Mouse (Mus musculus): ENCODE results near the gene Ccser1. TPM values are rescaled to one million over a fixed set of nuclear protein-coding genes. Genes with fewer than 3 reads are reported as not detected.

Gene Ccser1
- total and polyA plus RNA-seq, 2 experiments, result 0.02 to 0.28 TPM

DNA sequence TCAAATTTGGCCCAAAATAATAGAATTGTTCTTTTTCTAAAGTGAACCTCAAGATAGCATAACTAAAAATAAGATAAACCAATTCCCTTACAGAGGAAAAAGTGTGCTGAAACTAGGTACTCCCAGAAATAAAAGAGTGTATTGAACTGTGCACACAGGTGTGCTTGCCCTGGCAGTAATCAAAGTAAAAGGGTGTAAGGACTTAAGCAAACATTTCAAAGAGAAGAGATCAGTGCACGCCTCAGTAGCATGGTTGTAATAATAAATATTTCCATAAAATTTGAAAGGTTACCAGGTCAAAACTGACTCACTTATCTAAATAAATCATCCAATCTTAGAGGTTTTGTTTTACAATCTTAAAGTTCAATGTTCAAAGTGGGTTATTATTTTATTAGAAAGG, 1083.8 kb downstream of the Ccser1 start:
- WGBS, result 64% methylated on average over 1 of the region's 1 CpGs
- H3K9ac ChIP-seq (ENCODE audit: low read depth, low read length), result no peak overlapping the region

DNA sequence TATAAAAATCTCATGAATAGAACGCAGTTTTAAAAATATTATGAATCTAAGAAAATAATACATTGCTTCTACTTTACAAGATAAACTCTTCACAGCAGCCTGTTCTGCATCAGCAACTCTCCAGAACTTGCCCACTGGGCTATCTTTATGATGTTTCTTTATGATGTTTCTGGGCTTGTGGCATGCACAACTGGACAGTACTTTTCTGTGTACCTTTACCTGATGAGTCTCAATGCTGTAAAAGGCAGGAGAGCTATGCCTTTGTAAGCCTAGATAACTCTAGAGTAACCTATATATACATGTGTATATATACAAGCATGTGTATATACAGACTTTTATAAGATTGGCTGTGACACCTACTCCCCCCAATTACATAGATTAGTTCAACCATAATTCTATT, 1084.4 kb downstream of the Ccser1 start:
- Histone ChIP-seq H3K27ac (replicated peaks; ENCODE audit: insufficient read depth, low read depth, low read length) (no peak overlapping the region), H3K4me1 (ENCODE audit: control insufficient read depth, insufficient read depth, low read length) (no peaks in the 10 kb centered on the region), H3K9ac (ENCODE audit: low read depth, low read length) (no peak overlapping the region), H3K4me3 (ENCODE audit: insufficient read depth, low read depth, low read length) (no peak overlapping the region), H3K36me3 (ENCODE audit: control insufficient read depth, insufficient read depth, low read length) (no peaks in the 10 kb centered on the region), H3K79me2 (ENCODE audit: control insufficient read depth, insufficient read depth, low read length) (no peaks in the 10 kb centered on the region), H3K27me3 (ENCODE audit: control insufficient read depth, insufficient read depth, low read length) (no peaks in the 10 kb centered on the region)
- TF ChIP-seq CTCF (IDR thresholded peaks at IDR 0.05; ENCODE audit: low read depth, low read length), result no peak
- TF ChIP-seq POLR2A (IDR thresholded peaks at IDR 0.05; ENCODE audit: extremely low read depth, insufficient read depth, low read length), result no peak
- DNase-seq (ENCODE audit: extremely low read depth, low read depth, low spot score), result no peak
- 67% methylated on average over 1 of the region's 1 CpGs for WGBS

More for the DNA sequence above, 1083.8 kb downstream of the Ccser1 start:
- no peaks in the 10 kb centered on the region for H3K79me2 ChIP-seq (ENCODE audit: control insufficient read depth, insufficient read depth, low read length)
- no peaks in the 10 kb centered on the region for H3K4me1 ChIP-seq (ENCODE audit: control insufficient read depth, insufficient read depth, low read length)
- DNase-seq (ENCODE audit: extremely low read depth, low read depth, low spot score), result no peak
- no peaks in the 10 kb centered on the region for H3K27me3 ChIP-seq (ENCODE audit: control insufficient read depth, insufficient read depth, low read length)
- no peak for TF ChIP-seq POLR2A (IDR thresholded peaks at IDR 0.05; ENCODE audit: extremely low read depth, insufficient read depth, low read length)
- TF ChIP-seq CTCF (IDR thresholded peaks at IDR 0.05; ENCODE audit: low read depth, low read length), result no peak
- H3K4me3 ChIP-seq (ENCODE audit: insufficient read depth, low read depth, low read length), result no peak overlapping the region
- H3K36me3 ChIP-seq (ENCODE audit: control insufficient read depth, insufficient read depth, low read length), result no peaks in the 10 kb centered on the region
- H3K27ac ChIP-seq (replicated peaks; ENCODE audit: insufficient read depth, low read depth, low read length), result no peak overlapping the region

DNA sequence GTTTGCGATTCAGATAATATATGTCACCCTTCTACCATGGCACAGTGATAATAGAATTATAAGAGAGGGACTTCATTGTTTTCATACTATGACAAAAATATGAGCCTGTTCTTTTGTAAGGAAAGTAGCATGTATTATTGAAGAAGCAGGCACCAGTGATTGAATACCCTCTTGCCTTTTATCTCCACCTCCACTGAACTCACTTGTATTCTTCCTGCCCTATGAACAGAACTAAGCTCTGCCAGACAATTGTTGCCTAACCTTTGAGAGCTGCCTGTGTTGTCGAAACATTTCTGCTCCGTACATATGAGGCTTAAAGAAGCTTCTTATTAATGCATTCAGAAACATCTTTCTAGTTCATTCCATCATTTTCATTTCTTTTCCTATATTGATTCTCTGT, 1101.1 kb downstream of the Ccser1 start:
- TF ChIP-seq POLR2A (IDR thresholded peaks at IDR 0.05; ENCODE audit: extremely low read depth, insufficient read depth, low read length) (no peak), CTCF (IDR thresholded peaks at IDR 0.05; ENCODE audit: low read depth, low read length) (no peak)
- Histone ChIP-seq H3K4me3 (ENCODE audit: insufficient read depth, low read depth, low read length) (no peak overlapping the region), H3K79me2 (ENCODE audit: control insufficient read depth, insufficient read depth, low read length) (no peaks in the 10 kb centered on the region), H3K27ac (replicated peaks; ENCODE audit: insufficient read depth, low read depth, low read length) (no peak overlapping the region), H3K36me3 (ENCODE audit: control insufficient read depth, insufficient read depth, low read length) (no peaks in the 10 kb centered on the region), H3K4me1 (ENCODE audit: control insufficient read depth, insufficient read depth, low read length) (no peaks in the 10 kb centered on the region), H3K27me3 (ENCODE audit: control insufficient read depth, insufficient read depth, low read length) (no peaks in the 10 kb centered on the region), H3K9ac (ENCODE audit: low read depth, low read length) (no peak overlapping the region)
- DNase-seq (ENCODE audit: extremely low read depth, low read depth, low spot score), result no peak
- WGBS, result 90% methylated on average over 3 of the region's 3 CpGs

DNA sequence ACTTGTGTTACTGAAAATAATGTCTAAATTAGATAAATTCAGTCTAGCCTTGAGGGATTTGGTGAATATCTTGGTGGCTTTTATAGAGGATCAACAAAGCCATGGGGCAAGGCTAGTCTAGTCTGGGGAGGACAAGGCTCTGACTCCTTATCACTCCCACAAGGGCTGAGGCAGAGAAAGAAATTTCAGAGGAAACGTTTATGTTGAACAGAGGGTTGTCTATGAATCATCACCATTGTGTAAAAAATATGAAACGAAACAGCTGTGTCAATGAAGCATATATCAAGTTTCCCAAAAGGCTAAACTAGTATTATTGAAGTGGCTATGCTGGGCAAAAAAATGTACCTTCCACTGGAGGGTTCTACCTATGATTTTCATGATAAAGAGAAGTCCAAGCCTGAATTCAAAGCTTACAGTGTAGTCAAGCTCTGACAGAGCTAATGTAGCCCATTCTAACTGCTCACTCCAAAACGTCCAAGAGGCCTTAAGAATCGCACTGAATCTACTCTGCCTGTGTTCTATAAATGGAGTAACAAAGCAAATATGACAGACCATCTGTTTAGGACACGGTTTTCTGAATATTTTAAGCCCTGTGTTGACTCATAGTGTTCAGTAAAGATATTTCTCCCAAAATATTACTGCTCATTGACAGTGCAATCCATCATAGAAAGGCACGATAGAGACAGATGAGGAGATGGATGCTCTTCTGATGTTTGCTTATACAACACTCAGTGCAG, 1121.6 kb downstream of the Ccser1 start:
- TF ChIP-seq CTCF (IDR thresholded peaks at IDR 0.05; ENCODE audit: low read depth, low read length) (no peak), POLR2A (IDR thresholded peaks at IDR 0.05; ENCODE audit: extremely low read depth, insufficient read depth, low read length) (no peak)
- H3K9ac ChIP-seq (ENCODE audit: low read depth, low read length), result no peak overlapping the region
- H3K36me3 ChIP-seq (ENCODE audit: control insufficient read depth, insufficient read depth, low read length), result no peaks in the 10 kb centered on the region
- 57% methylated on average over 6 of the region's 6 CpGs for WGBS
- no peaks in the 10 kb centered on the region for H3K27me3 ChIP-seq (ENCODE audit: control insufficient read depth, insufficient read depth, low read length)
- H3K4me3 ChIP-seq (ENCODE audit: insufficient read depth, low read depth, low read length), result no peak overlapping the region
- no peaks in the 10 kb centered on the region for H3K4me1 ChIP-seq (ENCODE audit: control insufficient read depth, insufficient read depth, low read length)
- no peaks in the 10 kb centered on the region for H3K79me2 ChIP-seq (ENCODE audit: control insufficient read depth, insufficient read depth, low read length)
- DNase-seq (ENCODE audit: extremely low read depth, low read depth, low spot score), result no peak
- H3K27ac ChIP-seq (replicated peaks; ENCODE audit: insufficient read depth, low read depth, low read length), result no peak overlapping the region

DNA sequence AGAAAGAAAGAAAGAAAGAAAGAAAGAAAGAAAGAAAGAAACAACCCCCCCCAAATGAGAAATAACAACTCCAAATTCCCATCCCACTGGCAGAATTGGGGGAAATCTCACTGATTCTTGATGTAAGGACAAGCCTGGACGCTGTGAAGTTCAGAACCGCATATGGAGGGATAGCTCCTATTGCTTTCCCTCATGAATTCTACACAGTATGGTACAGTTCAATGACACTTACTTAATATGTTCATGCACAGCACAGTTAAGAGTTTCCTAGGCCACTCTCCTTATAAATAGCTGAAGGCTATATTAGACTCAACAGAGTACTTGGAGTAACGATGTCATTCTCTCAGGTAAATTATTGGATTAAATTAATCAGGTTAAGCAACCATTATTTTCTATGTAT, 1138.5 kb downstream of the Ccser1 start:
- H3K36me3 ChIP-seq (ENCODE audit: control insufficient read depth, insufficient read depth, low read length), result no peaks in the 10 kb centered on the region
- DNase-seq (ENCODE audit: extremely low read depth, low read depth, low spot score), result no peak
- no peaks in the 10 kb centered on the region for H3K27me3 ChIP-seq (ENCODE audit: control insufficient read depth, insufficient read depth, low read length)
- H3K79me2 ChIP-seq (ENCODE audit: control insufficient read depth, insufficient read depth, low read length), result no peaks in the 10 kb centered on the region
- no peak overlapping the region for H3K9ac ChIP-seq (ENCODE audit: low read depth, low read length)
- no peak overlapping the region for H3K4me3 ChIP-seq (ENCODE audit: insufficient read depth, low read depth, low read length)
- TF ChIP-seq CTCF (IDR thresholded peaks at IDR 0.05; ENCODE audit: low read depth, low read length), result no peak
- no peak for TF ChIP-seq POLR2A (IDR thresholded peaks at IDR 0.05; ENCODE audit: extremely low read depth, insufficient read depth, low read length)
- no peak overlapping the region for H3K27ac ChIP-seq (replicated peaks; ENCODE audit: insufficient read depth, low read depth, low read length)
- 81% methylated on average over 3 of the region's 3 CpGs for WGBS
- H3K4me1 ChIP-seq (ENCODE audit: control insufficient read depth, insufficient read depth, low read length), result no peaks in the 10 kb centered on the region

DNA sequence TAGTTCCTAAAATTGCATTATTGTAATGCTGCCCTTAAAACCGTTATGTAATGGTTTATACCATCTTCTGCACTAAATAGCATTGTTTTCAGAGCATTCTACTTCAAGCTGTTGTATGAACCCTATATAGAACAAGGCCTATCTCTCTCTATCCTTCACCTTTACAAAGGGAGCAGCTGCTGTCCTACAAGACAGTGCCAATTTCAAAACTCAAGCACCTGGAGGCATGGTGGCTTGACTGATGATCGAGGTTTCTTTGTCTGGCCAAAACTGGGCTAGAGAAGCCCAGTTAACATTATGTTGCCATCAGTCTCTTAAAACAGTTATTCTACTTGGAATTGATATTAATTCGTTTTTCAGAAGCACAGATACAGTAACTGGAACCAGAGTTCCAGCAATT, 1160.2 kb downstream of the Ccser1 start:
- Histone ChIP-seq H3K4me1 (ENCODE audit: control insufficient read depth, insufficient read depth, low read length) (no peaks in the 10 kb centered on the region), H3K36me3 (ENCODE audit: control insufficient read depth, insufficient read depth, low read length) (no peaks in the 10 kb centered on the region), H3K27me3 (ENCODE audit: control insufficient read depth, insufficient read depth, low read length) (no peaks in the 10 kb centered on the region), H3K27ac (replicated peaks; ENCODE audit: insufficient read depth, low read depth, low read length) (no peak overlapping the region), H3K4me3 (ENCODE audit: insufficient read depth, low read depth, low read length) (no peak overlapping the region), H3K9ac (ENCODE audit: low read depth, low read length) (no peak overlapping the region), H3K79me2 (ENCODE audit: control insufficient read depth, insufficient read depth, low read length) (no peaks in the 10 kb centered on the region)
- TF ChIP-seq CTCF (IDR thresholded peaks at IDR 0.05; ENCODE audit: low read depth, low read length), result no peak
- TF ChIP-seq POLR2A (IDR thresholded peaks at IDR 0.05; ENCODE audit: extremely low read depth, insufficient read depth, low read length), result no peak
- WGBS, result 41% methylated on average over 3 of the region's 3 CpGs
- no peak for DNase-seq (ENCODE audit: extremely low read depth, low read depth, low spot score)
